Comparison of ENCODE assay signal across 49 mouse cellular contexts in genomic region chr7:133591750-133592149, GRCm38 (mm10). TPM values are rescaled to one million over a fixed set of nuclear protein-coding genes. Genes with fewer than 3 reads are reported as not detected.
"Had no signal": no experiment of that assay in that cellular context is flagged by ENCODE, and none has a peak within 500 bp of the region (broad histone marks: within the 10 kb centered on the region; RNA-seq: fewer than 3 reads in every experiment).

No protein-coding gene starts in this region.

- H3K27ac ChIP-seq: heart, embryonic 10.5 days; heart, embryonic 13.5 days; heart, embryonic 15.5 days; hindbrain, embryonic 10.5 days; hindbrain, embryonic 12.5 days; hindbrain, embryonic 13.5 days; hindbrain, embryonic 14.5 days; hindbrain, embryonic 15.5 days; hindbrain, postnatal 0 days; intestine, embryonic 15.5 days; kidney, embryonic 15.5 days; kidney, postnatal 0 days; layer of hippocampus, adult 2 months had no signal

- DNase-seq: heart, postnatal 14 days; heart, postnatal 36 days; heart, postnatal 4 days; kidney, adult 11 months; kidney, adult 18-20 months; kidney, adult 2 months; kidney, adult 8-10 months; kidney, adult 9 months; kidney, postnatal 10 days; kidney, postnatal 14 days; kidney, postnatal 25 days; kidney, postnatal 36 days; kidney, postnatal 4 days; layer of hippocampus, adult 9-11 months; layer of hippocampus, postnatal 36 days had no signal

- H3K9me3 ChIP-seq: heart, embryonic 10.5 days; heart, embryonic 12.5 days; heart, embryonic 13.5 days; heart, embryonic 15.5 days; hindbrain, embryonic 10.5 days; hindbrain, embryonic 13.5 days; hindbrain, embryonic 15.5 days; intestine, embryonic 15.5 days; kidney, embryonic 15.5 days had no signal

- H3K4me2 ChIP-seq: heart, embryonic 11.5 days; heart, embryonic 12.5 days; heart, embryonic 13.5 days; heart, embryonic 15.5 days; hindbrain, embryonic 12.5 days; hindbrain, embryonic 13.5 days; hindbrain, embryonic 14.5 days; hindbrain, embryonic 15.5 days; intestine, embryonic 15.5 days; kidney, embryonic 15.5 days had no signal

- H3K9ac ChIP-seq: heart, embryonic 12.5 days; heart, embryonic 13.5 days; heart, embryonic 15.5 days; hindbrain, embryonic 12.5 days; hindbrain, embryonic 13.5 days; hindbrain, embryonic 14.5 days; hindbrain, embryonic 15.5 days; intestine, embryonic 15.5 days; kidney, embryonic 15.5 days had no signal

- ATAC-seq: hindbrain, embryonic 16.5 days; hindbrain, postnatal 0 days; inflammation-experienced regulatory T-cells, adult 6 months; intestine, embryonic 15.5 days; intestine, embryonic 16.5 days; intestine, postnatal 0 days had no signal

- H3K4me3 ChIP-seq: heart, embryonic 10.5 days; heart, embryonic 12.5 days; heart, embryonic 13.5 days; heart, embryonic 15.5 days; hindbrain, embryonic 10.5 days; hindbrain, embryonic 12.5 days; hindbrain, embryonic 13.5 days; hindbrain, embryonic 15.5 days; intestine, embryonic 15.5 days; kidney, embryonic 15.5 days; layer of hippocampus, adult 2 months had no signal

- H3K27me3 ChIP-seq: heart, embryonic 12.5 days; heart, embryonic 13.5 days; heart, embryonic 15.5 days; hindbrain, embryonic 12.5 days; hindbrain, embryonic 13.5 days; hindbrain, embryonic 15.5 days; intestine, embryonic 15.5 days; kidney, embryonic 15.5 days had no signal

- H3K4me1 ChIP-seq: heart, embryonic 10.5 days; heart, embryonic 12.5 days; heart, embryonic 15.5 days; hindbrain, embryonic 10.5 days; hindbrain, embryonic 12.5 days; hindbrain, embryonic 13.5 days; hindbrain, embryonic 15.5 days; intestine, embryonic 15.5 days; kidney, embryonic 15.5 days had no signal

- H3K36me3 ChIP-seq: heart, embryonic 10.5 days; heart, embryonic 12.5 days; heart, embryonic 13.5 days; heart, embryonic 15.5 days; hindbrain, embryonic 10.5 days; hindbrain, embryonic 12.5 days; hindbrain, embryonic 13.5 days; hindbrain, embryonic 15.5 days; intestine, embryonic 15.5 days; kidney, embryonic 15.5 days had no signal

RNA-seq across cellular contexts. Expression of gene Tex36, which starts 10.2 kb away (rescaled TPM):
- total RNA-seq: heart, postnatal 14 days; heart, postnatal 25 days; heart, postnatal 36 days; heart, postnatal 4 days; hematopoietic stem cell, adult 5-6 weeks; hindbrain, postnatal 0 days; layer of hippocampus, adult 18-20 months; layer of hippocampus, adult 2 months; layer of hippocampus, adult 8-10 months; layer of hippocampus, postnatal 14 days; layer of hippocampus, postnatal 25 days; layer of hippocampus, postnatal 36 days; left cerebral cortex, adult 18-20 months had no signal
- polyA plus RNA-seq: heart, embryonic 10.5 days; heart, embryonic 11.5 days; heart, embryonic 12.5 days; heart, embryonic 13.5 days; heart, embryonic 14.5 days; heart, embryonic 15.5 days; heart, embryonic 16.5 days; heart, postnatal 0 days; hindbrain, embryonic 11.5 days; hindbrain, embryonic 12.5 days; hindbrain, embryonic 14.5 days; hindbrain, embryonic 15.5 days; hindbrain, embryonic 16.5 days; hindbrain, postnatal 0 days; inflammation-experienced regulatory T-cells, adult 6 months; intestine, embryonic 14.5 days; intestine, embryonic 15.5 days; intestine, postnatal 0 days; kidney, adult 2 months; kidney, embryonic 14.5 days; kidney, embryonic 15.5 days; kidney, embryonic 16.5 days; large intestine, adult 2 months had no signal
